Mouse (Mus musculus) CD8-positive naive resting alpha-beta T cell, adult 2 months (primary cell): ENCODE measurements around the gene Rab11fip3.
"Not testable (repeated sequence)": the region's sequence is repeated elsewhere in the genome, so short reads cannot be mapped to it uniquely, and the experiment has no call there.

ENCODE experiments used
- DNase-seq, 2 experiments: peaks; one replicate each; pipeline ENCODE4 v3.0.0; 2022; ENCODE audit warnings: low read depth in 2 of 2, low spot score in 2 of 2

Gene Rab11fip3

DNA sequence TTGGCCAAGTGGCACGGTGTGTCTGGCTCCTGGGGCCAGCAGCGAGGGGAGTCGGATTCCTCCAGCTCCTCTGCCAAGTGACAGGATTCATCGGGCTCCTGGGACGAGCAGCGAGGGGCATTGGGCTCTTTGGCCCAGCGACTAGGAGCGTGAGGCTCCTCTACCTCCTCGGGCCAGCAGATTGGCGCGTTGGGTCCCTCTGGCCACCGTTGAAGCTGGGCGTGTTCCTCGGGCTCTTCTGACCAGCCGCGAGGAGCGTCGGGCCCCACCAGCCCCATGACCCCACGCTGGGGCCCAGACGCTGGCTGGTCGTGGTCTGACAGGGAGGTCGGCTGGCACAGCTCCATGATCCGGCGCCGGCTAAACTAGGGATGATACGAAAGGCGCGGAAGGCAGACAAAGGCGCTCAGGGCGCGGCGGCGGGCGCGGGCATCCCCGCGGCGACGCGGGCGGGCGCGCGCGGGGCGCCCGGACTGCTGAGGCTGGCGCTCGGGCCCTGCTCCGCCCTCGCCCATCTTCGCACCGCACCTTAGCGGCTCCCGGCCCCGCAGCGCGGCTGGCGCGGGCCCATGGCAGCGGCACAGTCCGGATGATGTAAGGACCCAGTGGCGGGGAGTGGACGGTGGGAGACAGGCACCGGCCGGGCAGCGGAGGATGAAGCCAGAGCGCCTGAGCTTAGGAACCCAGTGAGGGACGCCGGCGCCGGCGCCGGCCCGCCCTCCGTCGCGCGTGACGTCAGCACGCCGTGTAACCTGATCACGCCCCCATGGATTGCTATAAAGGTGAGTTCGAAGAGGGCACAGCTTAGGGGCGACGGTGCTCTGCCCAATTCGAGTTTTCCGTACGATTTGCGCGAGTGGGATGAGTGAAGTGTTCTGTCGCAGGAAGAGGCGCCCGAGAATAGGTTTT is at the start of gene Rab11fip3:
Gene Rab11fip3, minus strand, starts transcription at position 725 of the 909 bp plus-strand sequence.
- peak; percentile 54 to 74 for DNase-seq

DNA sequence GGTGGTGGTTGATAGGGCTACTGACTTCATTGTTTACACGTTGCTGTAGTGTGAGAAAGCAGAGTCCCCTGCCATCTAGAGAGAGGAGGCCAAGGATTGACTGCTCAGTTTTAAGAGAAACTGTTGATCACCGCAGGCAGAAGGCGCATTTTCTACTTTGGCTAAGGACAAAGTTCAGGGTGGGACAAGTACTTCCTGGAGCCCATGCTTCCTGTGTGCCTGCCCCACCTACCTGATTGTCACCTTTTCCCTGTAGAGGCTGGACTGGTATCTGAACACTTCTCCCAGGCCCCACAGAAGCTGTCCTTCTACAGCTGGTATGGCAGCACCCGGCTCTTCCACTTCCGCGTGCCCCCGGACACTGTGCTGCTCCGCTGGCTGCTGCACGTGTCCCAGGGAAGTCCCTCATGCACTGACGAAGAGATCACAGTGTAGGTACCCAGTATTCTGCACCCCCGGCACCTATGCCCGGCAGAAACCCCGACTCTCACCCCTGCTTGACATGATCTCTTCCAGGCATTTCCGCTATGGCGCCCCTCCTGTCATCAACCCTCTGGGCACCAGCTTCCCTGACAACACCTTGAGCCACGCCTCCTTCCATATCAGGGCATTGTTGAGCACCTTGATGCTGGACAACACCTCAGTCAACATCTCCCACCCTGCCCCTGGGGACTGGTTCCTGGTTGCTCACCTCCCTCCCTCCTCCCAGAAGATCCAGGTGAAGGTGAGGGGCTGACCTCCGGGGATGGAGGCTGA is 47.3 kb upstream of the Rab11fip3 start:
- no peak for DNase-seq

DNA sequence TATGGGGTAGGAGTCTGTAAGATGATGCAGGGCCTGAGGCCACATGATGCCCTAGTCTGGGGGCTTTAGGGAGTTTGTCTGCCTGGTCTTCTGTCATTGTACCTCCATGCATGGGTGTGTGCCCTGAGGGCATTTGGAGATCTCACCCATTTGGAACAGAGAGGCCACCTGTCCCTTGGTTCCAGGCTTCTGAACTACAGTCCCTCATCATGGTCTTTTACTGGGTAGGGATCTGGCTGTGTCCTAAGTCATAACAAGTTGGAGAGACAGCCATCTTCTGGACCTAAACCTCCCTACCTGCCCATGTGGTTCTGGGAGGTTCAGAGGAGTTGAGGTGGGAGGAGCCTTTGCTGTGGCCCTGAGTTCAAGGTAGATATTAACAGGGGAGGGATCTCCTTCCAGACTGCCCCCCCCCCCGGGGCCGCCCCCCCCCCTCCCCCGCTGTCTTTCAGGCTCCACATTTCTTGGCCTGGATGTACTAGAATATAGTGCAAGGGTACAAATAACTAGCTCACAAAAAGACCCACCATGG is 46.7 kb upstream of the Rab11fip3 start:
- no peak for DNase-seq

DNA sequence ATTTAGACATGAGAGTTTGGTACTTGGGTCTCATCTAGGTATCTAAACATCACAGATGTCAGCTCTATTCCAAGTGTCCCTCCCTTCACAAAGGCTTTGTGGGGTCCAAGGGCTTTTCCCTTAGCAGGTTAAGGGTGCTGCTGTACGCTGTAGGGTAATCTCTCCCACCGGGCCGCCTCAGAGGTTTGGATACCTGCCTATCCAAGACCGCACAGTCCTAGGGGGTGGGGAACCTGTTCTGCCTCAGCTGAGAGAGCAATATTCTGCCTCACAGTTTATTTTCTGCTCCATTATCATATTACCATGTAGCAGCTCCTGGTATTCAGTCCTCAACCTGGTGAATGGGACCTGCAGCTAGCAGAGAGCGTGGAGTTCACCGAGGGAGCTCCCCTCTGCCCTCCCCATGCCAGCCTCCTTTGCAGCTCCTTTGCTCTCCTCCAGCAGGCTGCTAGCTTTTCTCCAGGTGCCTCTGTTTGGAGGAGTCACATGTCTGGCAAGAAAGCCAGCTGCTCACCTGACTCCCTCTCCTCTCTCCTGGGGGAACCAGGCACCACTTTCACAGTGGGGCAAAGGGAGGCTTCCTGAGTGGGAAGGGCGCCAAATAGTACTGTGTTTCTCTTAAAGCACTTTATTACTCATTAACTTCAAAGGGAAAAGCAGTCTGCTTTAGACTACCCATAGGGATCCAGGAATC is 46.0 kb upstream of the Rab11fip3 start:
- no peak for DNase-seq

DNA sequence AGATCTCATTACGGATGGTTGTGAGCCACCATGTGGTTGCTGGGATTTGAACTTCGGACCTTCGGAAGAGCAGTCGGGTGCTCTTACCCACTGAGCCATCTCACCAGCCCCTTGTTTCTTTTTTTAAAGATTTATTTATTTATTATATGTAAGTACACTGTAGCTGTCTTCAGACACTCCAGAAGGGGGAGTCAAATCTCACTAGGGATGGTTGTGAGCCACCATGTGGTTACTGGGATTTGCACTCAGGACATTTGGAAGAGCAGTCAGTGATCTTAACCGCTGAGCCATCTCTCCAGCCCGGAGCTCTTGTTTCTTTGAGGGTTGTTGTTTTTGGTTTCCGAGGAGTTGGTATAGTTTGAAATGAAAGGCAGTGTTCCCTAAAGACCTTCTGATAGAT is 45.1 kb upstream of the Rab11fip3 start:
- DNase-seq: not testable (repeated sequence)

DNA sequence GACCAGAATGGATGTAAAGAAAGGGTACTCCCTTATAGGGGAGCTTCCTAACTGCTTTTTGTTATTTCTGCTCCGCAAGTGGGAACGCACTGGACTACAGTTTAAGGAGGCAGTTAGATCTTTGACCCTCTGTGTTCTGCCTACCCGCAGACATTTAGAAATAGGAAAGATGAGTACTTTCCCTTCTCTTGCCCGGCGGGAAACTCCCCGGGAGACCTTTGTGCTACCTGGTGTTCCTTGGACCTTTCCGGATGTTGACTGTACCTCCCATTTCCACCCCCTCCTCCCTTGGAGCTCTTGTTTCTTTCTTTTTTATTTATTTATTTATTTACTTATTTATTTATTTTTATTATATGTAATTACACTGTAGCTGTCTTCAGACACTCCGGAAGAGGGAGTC is 44.7 kb upstream of the Rab11fip3 start:
- DNase-seq: no peak

DNA sequence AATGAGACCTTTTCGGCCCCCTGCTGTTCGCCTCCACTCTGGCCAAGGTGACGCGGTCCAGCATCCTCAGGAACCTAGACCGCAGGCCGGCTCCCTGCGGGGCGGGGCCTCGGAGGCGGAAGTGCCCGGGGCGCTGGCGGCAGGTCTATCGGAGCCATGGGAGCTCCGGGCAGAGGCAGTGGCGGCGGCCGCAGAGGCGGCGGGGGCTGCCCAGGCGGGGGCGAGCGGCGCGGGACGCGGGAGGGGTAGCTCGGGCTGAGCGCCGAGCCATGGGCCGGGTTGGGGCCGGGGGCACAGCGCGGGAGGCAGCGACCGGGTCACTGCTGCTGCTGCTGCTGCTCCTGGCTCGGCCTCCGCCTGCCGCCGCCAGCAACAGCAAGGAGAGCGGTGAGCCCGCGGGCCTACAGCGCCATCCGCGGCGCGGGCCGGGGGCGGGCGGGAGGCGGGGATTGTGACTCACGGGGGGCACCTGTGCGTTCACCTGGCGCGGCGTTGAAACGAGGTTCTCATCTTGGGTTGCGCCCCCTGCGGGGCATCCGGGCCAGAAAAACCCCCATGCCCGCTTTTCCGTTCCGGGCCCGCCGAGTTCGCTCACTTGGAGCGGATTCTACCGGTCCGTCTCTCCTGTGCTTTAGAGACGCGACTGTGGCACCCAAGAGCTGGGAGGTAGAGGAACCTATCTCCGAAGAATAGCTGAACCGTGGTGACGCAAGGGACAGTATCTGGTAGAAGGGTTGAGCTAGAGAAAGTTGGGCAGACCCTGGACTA is 44.0 kb upstream of the Rab11fip3 start, which contains the start of gene Tmem8:
Gene Tmem8, plus strand, starts transcription at position 119 of the 768 bp plus-strand sequence.
- peak; percentile 72 to 78 for DNase-seq

DNA sequence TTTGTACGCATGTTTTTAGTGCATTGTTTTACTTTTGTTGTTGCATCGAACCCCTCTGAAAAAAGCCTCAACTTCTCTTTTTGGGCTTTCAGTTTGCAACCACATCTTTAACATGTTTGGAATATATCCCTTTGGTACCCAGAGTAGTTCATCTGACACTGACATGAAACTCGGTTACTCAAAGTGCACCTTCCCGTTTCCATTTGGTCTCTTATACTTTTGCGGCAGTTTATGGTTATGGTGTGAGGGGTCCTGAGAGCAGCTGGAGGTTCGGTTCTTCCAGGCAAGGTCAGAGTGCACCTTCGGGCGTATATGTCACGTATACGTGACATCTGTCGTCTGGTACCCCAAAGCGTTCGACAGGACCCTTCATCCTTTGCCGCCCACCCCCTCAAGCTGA is 43.4 kb upstream of the Rab11fip3 start:
- DNase-seq: no peak

DNA sequence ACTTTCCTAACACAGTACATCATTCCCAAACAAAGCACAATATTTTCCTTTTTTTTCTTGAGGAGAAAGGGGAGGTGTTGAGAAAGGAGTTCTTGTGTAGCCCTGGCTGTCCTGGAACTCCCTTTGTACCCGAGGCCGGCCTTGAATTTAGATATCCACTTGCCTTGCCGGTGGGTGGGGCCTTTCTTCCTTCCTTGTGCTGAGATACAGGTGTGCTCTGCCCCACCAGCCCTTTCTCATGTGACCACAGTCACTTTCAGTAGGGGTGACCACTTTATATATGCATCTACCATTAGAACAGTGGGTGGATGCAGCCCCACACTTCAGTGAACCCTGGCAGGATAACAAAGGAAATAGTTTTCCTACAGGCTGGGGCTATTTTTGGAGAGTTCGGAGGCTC is 42.4 kb upstream of the Rab11fip3 start:
- no peak for DNase-seq

DNA sequence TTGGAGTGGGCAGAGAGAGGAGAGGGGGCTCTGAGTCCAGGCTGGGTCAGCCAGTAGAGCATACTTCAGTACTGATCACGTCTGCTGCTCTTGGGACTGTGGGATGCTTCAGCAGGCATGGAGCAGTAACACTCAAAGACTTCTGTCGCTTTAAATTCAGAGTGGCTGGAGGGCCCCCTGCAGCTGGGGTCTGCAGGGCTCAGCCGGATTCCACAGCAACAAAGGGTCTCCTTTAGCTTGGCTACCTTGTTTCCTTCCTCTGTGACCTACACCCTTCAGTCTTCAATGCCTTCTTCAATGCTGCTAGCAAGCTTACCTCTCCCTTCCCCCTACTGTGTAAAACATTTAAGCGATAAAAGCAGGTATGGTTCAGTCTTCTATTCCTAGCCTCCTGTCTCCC is 41.7 kb upstream of the Rab11fip3 start:
- DNase-seq: no peak

DNA sequence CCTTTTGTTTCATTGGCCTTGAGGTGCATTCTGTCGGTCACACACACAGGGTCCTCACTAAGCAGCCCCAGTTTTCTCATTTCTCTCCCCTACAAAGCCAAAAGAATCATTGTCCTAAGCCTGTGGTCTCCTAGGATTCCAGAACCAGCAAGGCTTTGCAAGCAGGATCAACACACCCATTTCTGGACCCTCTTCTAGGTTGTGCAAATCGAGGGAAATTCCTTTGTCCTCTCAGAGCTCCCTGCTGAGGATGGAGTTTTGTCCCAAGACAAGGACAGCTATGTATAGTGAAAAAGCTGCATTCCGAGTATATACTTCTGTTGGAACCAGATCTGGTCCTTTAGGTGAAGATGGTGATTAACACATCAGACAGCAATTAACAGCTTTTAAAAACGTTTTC is 40.8 kb upstream of the Rab11fip3 start:
- no peak for DNase-seq

DNA sequence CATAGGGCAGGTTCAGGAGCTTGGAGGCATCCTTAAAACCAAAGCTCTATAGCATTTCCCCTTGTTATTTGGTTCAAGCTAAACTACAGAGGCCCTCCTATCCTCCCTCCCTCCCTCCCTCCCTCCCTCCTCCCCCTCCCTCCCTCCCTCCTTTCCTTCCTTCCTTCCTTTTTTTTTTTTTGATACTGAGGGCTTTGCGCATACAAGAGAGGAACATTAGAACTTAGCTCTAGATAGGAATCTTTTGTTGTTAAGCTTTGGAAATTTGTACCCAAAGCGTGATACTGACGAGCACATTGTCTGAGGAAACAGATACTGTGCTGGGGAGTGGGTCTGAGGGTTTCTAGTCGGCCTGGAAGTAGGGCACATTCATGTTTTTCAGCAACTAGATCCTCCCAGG is 36.3 kb upstream of the Rab11fip3 start:
- no peak for DNase-seq

DNA sequence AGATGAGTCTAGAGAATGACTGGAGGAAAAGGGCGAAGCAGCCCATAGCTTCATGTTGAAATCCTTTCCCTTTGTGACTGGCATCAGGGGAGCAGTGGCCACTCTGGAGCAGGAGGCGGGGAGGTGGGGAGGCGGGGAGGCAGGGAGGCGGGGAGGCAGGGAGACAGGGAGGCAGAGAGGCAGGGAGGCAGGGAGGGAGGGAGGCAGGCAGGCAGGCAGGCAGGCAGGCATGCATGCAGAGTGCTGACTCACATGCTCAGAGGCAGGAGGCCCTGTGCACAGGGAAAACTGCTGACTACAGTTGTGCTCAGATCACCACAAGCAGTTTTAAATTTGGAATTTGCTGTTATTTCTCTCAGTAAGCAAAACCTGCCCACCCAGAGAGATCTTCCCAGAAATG is 32.1 kb upstream of the Rab11fip3 start:
- DNase-seq: no peak

DNA sequence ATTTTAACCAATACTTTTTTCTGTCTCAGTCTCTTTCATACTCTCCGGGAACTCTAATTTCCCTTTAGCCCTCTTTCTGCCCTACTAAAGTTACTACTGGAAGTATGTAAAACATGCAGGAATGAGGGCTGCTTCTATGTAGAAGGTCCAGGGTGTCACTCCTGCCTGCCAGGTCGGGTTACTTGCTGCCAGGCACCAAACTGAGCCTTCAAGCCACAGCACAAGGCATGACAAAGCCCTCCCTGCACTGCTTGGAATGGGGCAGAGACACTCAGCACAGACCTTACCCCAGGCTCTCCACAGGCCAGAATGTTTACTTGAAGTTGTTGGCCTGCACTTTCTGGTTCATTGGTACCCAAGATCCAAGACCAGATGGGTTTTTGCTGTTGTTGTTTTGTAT is 30.8 kb upstream of the Rab11fip3 start:
- DNase-seq: no peak

DNA sequence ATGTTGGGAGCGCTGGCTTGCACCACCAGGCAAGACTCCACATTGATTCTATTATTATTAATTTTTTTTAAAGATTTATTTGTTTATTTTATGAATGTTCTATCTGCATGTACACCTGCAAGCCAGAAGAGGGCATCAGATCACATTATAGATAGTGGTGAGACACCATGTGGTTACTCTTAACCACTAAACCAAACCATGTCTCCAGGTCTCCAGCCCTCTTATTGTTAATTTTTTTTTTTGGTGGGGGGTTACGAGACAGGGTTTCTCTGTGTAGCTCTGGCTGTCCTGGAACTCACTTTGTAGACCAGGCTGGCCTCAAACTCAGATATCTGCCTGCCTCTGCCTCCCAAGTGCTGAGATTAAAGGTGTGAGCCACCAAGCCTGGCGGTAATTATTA is 30.0 kb upstream of the Rab11fip3 start:
- DNase-seq: peak in 1 of 2 experiments; percentile 33

DNA sequence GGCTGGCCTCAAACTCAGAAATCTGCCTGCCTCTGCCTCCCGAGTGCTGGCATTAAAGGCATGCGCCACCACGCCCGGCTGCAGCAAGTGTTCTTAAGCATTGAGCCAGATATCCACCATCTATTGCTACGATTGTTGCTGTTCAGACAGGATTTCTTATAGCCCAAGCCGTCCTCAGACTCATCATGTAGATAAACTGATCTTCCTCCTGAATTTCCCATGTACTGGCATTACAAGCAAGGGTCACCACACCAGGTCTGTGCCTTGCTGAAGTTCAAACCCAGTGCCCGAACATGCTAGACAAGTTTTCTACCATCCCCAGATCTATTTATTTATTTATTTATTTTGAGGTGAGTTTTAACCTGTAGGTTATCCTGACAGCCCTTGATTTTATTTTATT is 29.1 kb upstream of the Rab11fip3 start:
- DNase-seq: no peak

DNA sequence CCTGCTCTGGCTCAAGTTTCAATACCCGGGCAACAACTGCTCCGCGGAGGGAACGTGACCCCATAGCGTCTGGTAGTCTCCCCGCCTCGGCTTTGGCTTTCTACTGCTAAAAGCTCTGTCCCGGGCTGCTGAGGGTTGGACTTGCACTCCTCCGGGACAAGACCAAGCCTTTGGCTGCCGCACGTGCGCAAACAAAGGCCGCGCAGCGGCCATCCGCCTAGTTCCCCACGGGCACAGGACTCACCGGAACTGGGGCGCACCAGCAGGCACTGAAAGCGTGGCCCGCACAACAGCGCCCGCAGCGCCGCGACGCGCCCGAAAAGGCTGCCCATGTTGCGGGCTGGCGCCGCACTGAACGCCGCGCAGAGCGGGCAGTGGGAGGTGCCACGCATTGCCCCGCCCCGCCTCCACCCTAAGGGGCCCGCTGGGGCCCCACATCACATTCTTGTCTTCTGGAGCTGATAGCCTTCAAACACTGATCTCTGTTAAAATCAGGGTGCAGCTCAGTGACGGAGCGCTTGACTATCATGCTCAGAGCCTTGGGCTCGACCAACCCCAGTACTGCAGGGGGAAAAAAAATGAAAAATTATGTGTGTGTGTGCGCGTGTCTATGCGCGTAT is 25.9 kb upstream of the Rab11fip3 start, which contains the start of gene Nme4:
Gene Nme4, minus strand, starts transcription at position 482 of the 620 bp plus-strand sequence.
- peak in 1 of 2 experiments; percentile 51 for DNase-seq

DNA sequence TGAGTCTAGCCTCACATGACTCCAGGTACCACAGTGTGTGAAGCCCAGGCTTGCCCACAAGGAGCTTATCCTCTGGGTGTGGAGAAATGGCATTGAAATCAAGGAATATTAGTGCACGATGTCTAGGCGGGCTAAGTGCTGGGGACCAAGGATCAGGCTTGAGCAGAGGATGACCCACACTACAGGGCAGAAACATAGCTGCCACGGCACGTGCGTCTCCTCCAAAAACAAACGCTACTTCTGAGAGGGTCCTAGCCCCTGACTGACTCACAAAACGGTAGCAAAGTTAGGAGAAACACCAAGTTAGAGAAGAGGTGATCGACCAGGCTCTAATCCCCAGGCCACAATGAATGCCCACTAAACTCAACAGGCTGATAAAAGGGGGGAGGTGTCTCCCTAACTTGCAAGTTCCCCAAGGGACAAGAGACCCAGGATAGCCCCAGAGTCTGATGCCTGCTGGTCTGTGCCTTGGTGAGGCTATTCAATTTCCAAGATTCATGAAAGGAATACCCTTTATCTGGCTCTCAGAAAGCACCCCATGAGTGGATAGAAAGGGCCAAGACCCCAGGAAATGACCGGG is 25.3 kb upstream of the Rab11fip3 start:
- DNase-seq: no peak

DNA sequence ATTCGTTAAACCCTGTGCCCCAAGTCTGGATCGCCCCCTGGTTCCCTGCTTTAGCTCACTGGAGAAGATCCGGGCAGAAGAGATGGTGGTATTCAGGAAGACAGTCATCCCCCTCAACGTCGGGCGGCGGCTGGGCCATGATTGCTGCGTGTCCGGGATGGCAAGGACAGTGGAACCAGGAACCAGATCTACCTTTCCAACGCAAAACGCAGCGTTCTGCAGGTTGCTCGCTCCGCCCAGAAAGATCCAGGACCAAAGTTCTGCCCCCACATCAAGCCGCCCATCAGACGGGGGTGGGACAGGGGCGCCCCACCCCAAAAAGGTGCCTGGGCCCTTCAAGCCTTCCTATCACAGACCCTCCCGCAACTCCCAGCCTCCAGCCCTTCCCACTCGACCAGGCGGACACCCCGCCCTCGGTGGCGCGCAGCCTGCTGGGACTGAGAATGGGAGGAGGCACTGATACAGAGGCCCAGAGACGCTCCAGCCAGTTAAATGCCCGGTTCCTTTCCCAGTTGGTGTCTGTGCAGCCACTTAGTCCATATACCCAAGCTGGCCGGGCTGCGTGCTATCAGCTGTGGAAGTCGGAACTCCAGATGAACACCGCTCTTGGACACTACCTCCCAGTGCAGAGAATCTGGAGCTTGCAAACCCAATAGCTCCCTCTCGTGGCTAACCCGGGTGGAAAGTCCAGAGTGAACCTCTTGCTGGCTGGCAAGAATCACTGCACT is 20.7 kb upstream of the Rab11fip3 start, which contains the start of gene Decr2:
Gene Decr2, minus strand, starts transcription at position 433 of the 728 bp plus-strand sequence.
- peak; percentile 78 to 88 for DNase-seq
